Mouse (Mus musculus): Measurements from ENCODE around the gene Thsd4.

Thsd4 gene

GRCm38 (mm10) chr9:60053117-60053516 lies 468.7 kb downstream of the Thsd4 start:
- DNase-seq: no peak

- no peak for DNase-seq
Measured at GRCm38 (mm10) chr9:60052415-60052814, 469.4 kb downstream of the Thsd4 start.

DNA sequence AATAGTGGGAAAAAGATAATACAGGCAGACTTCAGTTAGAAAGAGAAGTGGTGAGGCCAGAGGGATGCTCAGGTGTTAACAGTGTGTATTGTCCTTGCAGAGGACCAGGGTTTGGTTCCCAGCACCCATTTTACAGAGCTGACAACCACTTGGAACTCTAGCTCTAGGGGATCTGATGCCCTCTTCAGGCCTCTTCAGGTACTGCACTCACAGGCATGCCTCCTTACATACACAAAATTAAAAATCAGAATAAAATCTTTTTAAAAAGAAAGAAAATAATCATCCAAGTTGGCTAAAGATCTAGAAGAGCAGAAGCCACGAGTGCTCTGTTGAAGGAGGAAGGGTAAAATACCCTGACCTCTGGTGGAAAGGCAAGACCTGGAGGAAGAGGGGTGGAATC lies 478.7 kb downstream of the Thsd4 start:
- no peak for DNase-seq

GRCm38 (mm10) chr9:60034883-60035282 lies 487.0 kb downstream of the Thsd4 start:
- no peak for DNase-seq

DNA sequence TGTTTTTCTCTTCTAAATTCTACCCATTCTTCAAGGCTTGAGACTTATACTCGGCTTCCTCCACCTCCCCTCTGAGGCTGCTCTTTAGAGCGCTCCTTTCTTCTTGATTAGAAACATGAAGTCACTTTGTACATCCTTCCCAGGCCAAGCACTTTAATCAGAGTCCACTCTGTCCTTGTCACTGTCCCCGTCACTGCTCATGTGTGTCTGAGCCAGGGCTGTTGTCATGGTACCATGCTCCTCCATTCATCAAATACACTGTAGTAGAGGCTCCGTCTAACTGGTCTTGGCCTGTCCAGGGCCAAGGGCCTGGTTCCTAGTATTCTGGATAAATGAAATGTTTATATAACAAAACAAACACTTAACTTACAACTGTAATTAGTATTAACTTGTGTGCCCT lies 494.6 kb downstream of the Thsd4 start:
- DNase-seq: no peak

GRCm38 (mm10) chr9:60026795-60027194 lies 495.1 kb downstream of the Thsd4 start:
- DNase-seq: no peak

DNA sequence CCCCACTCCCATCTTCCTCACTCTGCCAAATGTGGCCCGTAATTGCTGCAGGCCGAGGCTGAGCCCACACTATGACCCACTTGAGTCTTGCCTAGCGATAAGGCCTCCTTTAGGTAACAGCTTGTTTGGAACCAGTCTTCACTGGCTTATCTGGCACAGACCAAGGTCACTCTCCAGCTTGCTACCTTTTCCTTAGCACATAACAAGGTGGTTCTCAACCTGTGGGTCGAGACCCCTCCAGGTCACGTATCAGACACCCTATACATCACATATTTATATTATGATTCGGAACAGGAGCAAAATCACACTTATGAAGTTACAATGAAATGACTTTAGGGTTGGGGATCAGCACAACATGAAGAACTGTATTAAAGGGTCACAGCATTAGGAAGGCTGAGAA lies 495.9 kb downstream of the Thsd4 start:
- no peak for DNase-seq

DNA sequence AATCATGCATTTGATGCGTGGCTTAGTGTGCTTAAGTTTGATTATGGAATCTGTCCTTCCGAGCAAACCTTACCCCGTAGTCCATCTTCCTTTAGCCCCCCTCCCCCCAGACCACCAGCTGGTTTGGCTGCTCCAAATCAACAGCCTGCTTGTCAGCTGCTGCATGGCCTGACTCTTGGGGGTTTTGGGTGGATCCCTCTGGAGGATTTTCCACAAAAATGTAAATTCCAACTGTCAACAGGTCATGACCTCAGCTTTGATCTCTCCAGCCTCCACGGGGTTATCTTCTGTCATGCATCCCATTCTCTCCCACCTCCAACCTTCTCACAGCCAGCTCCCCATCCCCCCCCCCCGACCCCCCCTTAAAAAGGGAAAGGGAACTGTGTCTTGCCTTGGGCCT lies 496.9 kb downstream of the Thsd4 start:
- no peak for DNase-seq

DNA sequence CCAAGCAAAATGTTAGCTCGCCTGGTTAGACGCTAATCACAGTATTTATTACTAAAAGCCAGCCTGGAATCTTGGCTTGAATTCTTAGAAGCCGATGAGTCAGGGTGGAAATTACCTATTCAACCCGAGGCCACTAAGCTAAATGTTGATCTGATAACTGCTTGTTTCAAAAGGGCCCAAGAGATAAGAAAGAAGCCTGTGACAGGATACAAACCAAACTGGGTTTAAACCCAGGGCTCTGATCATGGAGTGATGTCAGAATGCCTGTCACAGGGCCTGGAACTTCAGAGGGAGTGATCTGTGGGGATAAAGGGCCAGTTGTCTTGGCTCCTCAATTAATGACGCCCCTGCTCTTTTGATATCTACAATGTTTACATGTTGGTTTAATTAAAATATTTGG lies 497.3 kb downstream of the Thsd4 start:
- no peak for DNase-seq

GRCm38 (mm10) chr9:60022331-60022730 lies 499.5 kb downstream of the Thsd4 start:
- DNase-seq: no peak

- no peak for DNase-seq
Measured at GRCm38 (mm10) chr9:60020444-60020843, 501.4 kb downstream of the Thsd4 start.

GRCm38 (mm10) chr9:60010285-60010684 lies 511.6 kb downstream of the Thsd4 start:
- no peak for DNase-seq

GRCm38 (mm10) chr9:60008936-60009335 lies 512.9 kb downstream of the Thsd4 start:
- peak; percentile 11 to 13 for DNase-seq

DNA sequence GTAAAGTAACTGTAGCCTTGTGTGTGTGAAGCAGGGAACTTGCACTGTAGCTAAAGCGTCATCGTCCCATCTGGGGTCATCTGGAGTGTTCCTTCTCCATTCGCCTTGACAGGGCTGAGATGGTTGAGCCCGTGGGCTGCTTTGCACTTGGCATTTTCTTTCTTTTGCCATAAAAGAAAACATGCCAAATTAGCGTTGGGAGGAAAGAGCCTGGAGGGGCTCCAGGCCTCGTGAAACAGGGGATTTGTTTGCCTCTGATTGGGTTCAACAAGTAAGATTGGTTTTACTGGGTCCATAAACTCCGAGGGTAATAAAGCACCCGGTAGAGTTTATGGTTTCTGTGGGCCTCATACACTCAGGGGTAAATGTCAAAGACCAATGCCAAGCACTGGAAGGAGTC lies 519.5 kb downstream of the Thsd4 start:
- no peak for DNase-seq

- no peak for DNase-seq
Measured at GRCm38 (mm10) chr9:60001444-60001843, 520.4 kb downstream of the Thsd4 start.

DNA sequence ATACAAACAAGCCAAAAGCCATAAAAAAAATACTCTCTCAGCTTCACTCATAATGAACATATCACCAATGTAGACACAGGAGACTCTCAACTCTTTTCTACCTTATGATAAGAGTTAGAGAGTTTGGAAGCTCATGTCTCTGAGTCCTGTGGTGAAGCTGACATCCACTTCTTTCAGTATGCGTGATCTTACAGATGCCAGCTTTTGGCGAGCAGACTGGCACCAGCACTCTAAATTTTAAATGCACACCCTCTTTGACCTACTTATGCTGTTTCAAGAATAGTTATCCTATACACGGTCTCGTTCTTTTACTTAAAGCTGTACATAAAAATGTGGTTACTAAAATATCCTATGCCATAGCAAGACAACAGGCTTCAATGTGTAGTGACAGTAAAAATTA lies 524.1 kb downstream of the Thsd4 start:
- DNase-seq: no peak

DNA sequence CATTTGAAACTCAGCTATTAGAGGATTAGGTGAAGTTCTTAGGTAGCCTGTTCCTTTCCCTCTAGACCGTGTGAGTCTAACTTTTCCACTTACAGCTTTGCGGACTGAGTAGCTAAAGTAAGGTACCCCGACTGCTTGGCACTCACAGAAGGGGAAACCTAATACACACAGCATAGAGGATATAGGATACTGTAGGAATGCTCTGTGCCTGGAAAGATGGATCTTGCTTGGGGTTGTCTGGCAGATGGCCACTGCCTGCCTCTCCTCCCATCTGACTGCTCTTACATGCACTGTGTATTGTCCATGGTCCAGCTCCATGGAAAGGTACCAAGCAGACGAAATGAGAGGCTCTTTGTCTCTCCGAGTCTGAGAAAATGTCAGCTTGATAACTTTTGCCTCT lies 530.4 kb downstream of the Thsd4 start:
- no peak for DNase-seq

GRCm38 (mm10) chr9:59989864-59990263 lies 532.0 kb downstream of the Thsd4 start:
- DNase-seq: peak; percentile 45 to 60

GRCm38 (mm10) chr9:59985900-59986572 lies 535.8 kb downstream of the Thsd4 start:
- no peak for DNase-seq

GRCm38 (mm10) chr9:59981116-59981515 lies 540.7 kb downstream of the Thsd4 start:
- no peak for DNase-seq

DNA sequence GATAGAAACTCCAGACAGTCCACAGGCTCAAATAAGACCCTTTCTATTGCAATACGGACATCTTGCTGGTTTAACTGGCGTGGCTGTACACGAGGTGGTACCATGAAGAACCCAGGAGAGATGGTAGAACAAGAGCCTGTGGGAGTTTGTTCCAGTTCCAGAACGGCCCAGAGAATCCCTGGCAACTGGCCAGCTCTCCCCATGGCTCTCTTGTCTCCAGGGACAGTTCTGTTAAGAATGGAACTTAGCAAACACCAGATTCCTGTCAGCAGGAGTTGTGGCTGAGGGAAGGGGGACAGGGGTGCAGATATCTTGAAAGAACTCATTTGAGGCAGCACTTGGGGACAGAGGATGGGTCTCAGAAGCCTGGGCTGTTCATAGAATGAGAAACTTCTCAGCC lies 550.6 kb downstream of the Thsd4 start:
- no peak for DNase-seq

GRCm38 (mm10) chr9:59969383-59969782 lies 552.5 kb downstream of the Thsd4 start:
- peak; percentile 54 to 56 for DNase-seq

- no peak for DNase-seq
Measured at GRCm38 (mm10) chr9:59965046-59965445, 556.8 kb downstream of the Thsd4 start.

DNA sequence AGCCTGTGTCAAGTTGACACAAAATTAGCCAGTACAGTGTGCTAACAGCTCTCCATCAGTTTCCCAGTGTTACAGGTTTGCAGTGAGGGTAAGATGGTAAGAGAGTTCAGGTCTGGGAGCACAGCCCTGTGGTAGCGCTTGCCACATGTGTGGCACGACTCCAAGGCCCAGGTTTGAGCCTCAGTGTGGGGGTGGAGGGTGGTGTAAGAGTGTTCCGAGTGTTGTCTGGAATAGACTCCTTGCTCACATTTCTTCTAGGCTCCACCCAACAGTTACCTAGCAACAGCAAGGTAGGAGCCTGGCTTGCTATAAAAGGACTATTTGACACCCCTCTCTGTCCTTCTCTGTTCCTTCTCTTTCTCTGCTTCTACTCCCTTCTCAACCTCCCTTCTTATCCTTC lies 557.5 kb downstream of the Thsd4 start:
- no peak for DNase-seq

DNA sequence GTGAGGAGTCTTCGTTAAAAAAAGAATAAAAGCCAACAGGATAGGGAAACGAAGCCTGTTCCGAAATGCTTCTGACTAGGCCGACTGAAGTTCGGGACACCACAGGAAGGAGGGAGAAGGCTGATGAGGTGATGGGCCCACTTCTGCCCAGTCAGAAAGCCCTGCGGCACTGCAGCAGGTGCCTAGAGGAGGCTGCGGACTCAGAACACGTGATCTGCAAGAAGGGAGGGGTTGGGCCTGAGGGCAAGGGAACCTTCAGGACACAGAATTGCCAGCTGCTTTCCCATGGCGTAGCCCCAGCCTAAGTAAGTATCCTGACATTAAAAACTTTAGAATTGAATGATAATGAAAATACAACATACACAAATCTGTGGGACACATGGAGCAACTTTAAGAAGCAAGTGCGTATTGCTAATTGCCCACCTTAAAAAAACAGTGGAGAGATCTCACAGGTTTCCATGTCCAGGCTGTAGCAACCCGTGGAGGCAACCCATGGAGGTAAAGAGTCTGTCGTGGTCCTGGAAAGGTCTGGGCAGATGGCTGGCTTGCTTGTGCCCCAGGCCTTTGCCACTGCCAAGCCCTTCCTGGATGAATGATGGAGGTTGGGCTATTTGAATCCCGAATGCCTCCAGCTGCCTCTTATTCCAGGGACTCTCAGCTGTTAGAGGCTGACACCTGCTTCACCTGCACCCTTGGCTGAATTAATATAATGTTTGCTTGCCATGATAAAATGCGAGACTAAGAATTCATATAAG lies 560.5 kb downstream of the Thsd4 start:
- DNase-seq: peak; percentile 8 to 12
